In the genomic region with DNA sequence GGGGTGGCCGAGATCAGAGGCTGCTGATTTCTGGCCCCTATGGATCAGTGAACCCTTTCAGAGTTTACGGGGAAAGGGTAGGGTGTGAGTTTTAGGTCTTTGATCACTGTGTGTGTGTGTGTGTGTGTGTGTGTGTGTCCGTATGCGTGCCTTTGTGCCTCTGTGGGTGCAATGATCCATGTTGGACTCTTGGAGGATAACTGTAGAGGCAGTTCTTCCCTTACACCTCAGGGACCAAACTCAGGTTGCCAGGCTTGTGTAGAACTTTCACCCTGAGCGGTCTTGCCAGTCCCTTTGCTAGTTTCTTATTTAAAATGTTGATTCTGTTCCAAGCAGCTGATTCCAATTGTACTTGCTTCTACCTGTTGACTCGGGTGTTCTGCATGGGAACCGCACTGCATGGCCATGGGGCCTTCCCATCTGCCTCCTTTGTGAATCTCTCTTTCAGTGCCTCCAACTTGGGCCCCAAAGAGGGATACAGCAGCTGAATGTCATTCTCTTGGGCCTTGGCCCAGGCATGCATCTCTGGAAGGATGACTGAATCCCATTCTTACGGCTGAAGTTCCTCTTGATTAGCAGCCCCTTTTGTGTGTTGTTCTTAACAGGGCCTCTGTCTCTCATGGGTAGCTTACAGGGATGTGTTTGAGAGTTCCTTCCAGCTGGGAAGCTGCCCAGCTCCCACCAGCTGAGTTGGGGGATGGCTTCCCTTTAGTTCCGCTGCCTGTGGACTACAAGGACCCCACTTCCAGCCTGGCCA, we compare ENCODE assay signal across 9 mouse cellular contexts.
DNase-seq lines count a peak whose midpoint lies in the region; ATAC-seq lines count a peak whose summit lies in the region.
"Had no signal": no experiment of that assay in that cellular context is flagged by ENCODE, and none has a peak within 500 bp of the region (broad histone marks: within the 10 kb centered on the region; RNA-seq: fewer than 3 reads in every experiment).

No protein-coding gene starts in this region.

- peak overlapping the region; percentile 71 for H3K27ac ChIP-seq in forebrain, embryonic 13.5 days
- peak overlapping the region; percentile 48 for H3K27ac ChIP-seq in intestine, embryonic 15.5 days
- H3K27ac ChIP-seq in midbrain, embryonic 16.5 days (ENCODE audit: low read length), result peak overlapping the region; percentile 44

- no peaks in the 10 kb centered on the region for H3K36me3 ChIP-seq in forebrain, embryonic 13.5 days (ENCODE audit: poor library complexity, severe bottlenecking)
- no peaks in the 10 kb centered on the region for H3K36me3 ChIP-seq in intestine, embryonic 15.5 days
- H3K36me3 ChIP-seq in midbrain, embryonic 16.5 days (ENCODE audit: control insufficient read depth, insufficient read depth, low read length), result no peaks in the 10 kb centered on the region

- H3K4me3 ChIP-seq in forebrain, embryonic 13.5 days, result no peak overlapping the region
- H3K4me3 ChIP-seq in intestine, embryonic 15.5 days (replicated peaks), result no peak overlapping the region
- H3K4me3 ChIP-seq in midbrain, embryonic 16.5 days (ENCODE audit: low read depth, low read length), result no peak overlapping the region
- H3K4me3 ChIP-seq: erythroblast, embryonic 14.5 days had no signal

- peaks cover 35% of the 10 kb centered on the region for H3K4me1 ChIP-seq in forebrain, embryonic 13.5 days
- H3K4me1 ChIP-seq in intestine, embryonic 15.5 days (replicated peaks), result peaks cover 38% of the 10 kb centered on the region
- peaks cover 3% of the 10 kb centered on the region; the same call in 1 of the 2 replicates for H3K4me1 ChIP-seq in midbrain, embryonic 16.5 days (ENCODE audit: control insufficient read depth, insufficient read depth, low read length)

- H3K27me3 ChIP-seq in forebrain, embryonic 13.5 days, result no peaks in the 10 kb centered on the region
- H3K27me3 ChIP-seq in intestine, embryonic 15.5 days (replicated peaks), result no peaks in the 10 kb centered on the region
- H3K27me3 ChIP-seq in midbrain, embryonic 16.5 days (ENCODE audit: control insufficient read depth, insufficient read depth, low read depth, low read length), result no peaks in the 10 kb centered on the region

- no peaks in the 10 kb centered on the region for H3K9me3 ChIP-seq in forebrain, embryonic 13.5 days (replicated peaks)
- no peaks in the 10 kb centered on the region for H3K9me3 ChIP-seq in intestine, embryonic 15.5 days
- H3K9me3 ChIP-seq in midbrain, embryonic 16.5 days (replicated peaks; ENCODE audit: control insufficient read depth, low read length, poor library complexity, severe bottlenecking), result no peaks in the 10 kb centered on the region

- H3K4me2 ChIP-seq in forebrain, embryonic 13.5 days, result no peak overlapping the region
- no peak overlapping the region for H3K4me2 ChIP-seq in intestine, embryonic 15.5 days (replicated peaks)
- no peak overlapping the region for H3K4me2 ChIP-seq in midbrain, embryonic 16.5 days (ENCODE audit: low read length)

- peak; percentile 84 for ATAC-seq in forebrain, embryonic 13.5 days
- ATAC-seq in intestine, embryonic 15.5 days, result no peak
- ATAC-seq in midbrain, embryonic 16.5 days, result peak; percentile 87

- no peak overlapping the region for H3K9ac ChIP-seq in forebrain, embryonic 13.5 days
- H3K9ac ChIP-seq in intestine, embryonic 15.5 days, result no peak overlapping the region
- H3K9ac ChIP-seq in midbrain, embryonic 16.5 days (ENCODE audit: low read depth, low read length), result no peak overlapping the region

- 61% methylated on average over 9 of the region's 9 CpGs for WGBS in forebrain, embryonic 13.5 days
- WGBS in intestine, embryonic 15.5 days, result 78% methylated on average over 9 of the region's 9 CpGs
- WGBS in midbrain, embryonic 16.5 days, result 57% methylated on average over 9 of the region's 9 CpGs

- DNase-seq in kidney, adult 8-10 months, result peak; percentile 25 to 33
- DNase-seq in kidney, postnatal 14 days, result no peak
- no peak for DNase-seq in urinary bladder, adult 2 months (ENCODE audit: low spot score)
- DNase-seq in testis, postnatal 14 days (ENCODE audit: low spot score), result no peak
- DNase-seq in adrenal gland, postnatal 4 days (ENCODE audit: low spot score in 2 of 2), result no peak

Comparison
In these comparisons a context has a peak if more than half of its experiments do, and no peak if none do; other contexts are left out.
1. DNase-seq: peak in kidney, adult 8-10 months (2 of 2); none in kidney, postnatal 14 days (single experiment), urinary bladder, adult 2 months (single experiment), testis, postnatal 14 days (single experiment) and adrenal gland, postnatal 4 days (0 of 2).
2. Peak in every context shown above with its lines, with median percentiles within 50 percentile points of each other: H3K27ac ChIP-seq.